Mouse (Mus musculus) MEL (cell line): ENCODE results near the gene Depp1.

Source experiments
- CTCF ChIP-seq, 3 experiments: IDR thresholded peaks in 2 of 3; conservative IDR thresholded peaks in 1 of 3; 2 replicates each; pipeline ENCODE4 v1.5.1; 2011 to 2012; ENCODE audit warnings: low read length in 3 of 3, low read depth in 2 of 3, mild to moderate bottlenecking in 2 of 3, improper control_type of control experiment in 1 of 3, inconsistent platforms in 1 of 3, mixed read lengths in 1 of 3, moderate library complexity in 1 of 3; ENCODE audit not compliant: control insufficient read depth in 1 of 3, insufficient read depth in 1 of 3, poor library complexity in 1 of 3, severe bottlenecking in 1 of 3
- EP300 ChIP-seq, 2 experiments: IDR thresholded peaks; 2 replicates each; pipeline ENCODE4 v1.6.1; 2011; ENCODE audit warnings: improper control_type of control experiment in 2 of 2, low read length in 2 of 2, low read depth in 1 of 2, mild to moderate bottlenecking in 1 of 2
- MAFK ChIP-seq: IDR thresholded peaks from 2 replicates; pipeline ENCODE4 v1.6.1; 2011; ENCODE audit warnings: low read depth, mild to moderate bottlenecking, low read length, improper control_type of control experiment, borderline replicate concordance
- MAX ChIP-seq: IDR thresholded peaks from 2 replicates; pipeline ENCODE4 v1.6.1; 2011; ENCODE audit warnings: low read length, improper control_type of control experiment
- MYC ChIP-seq: IDR thresholded peaks from 2 replicates; pipeline ENCODE4 v1.6.1; 2011; ENCODE audit warnings: low read depth, mild to moderate bottlenecking, low read length, improper control_type of control experiment, moderate library complexity
- POLR2AphosphoS2 ChIP-seq: IDR thresholded peaks from 2 replicates; pipeline ENCODE4 v1.6.1; 2011; ENCODE audit warnings: low read length, improper control_type of control experiment
- RCOR1 ChIP-seq: IDR thresholded peaks from 2 replicates; pipeline ENCODE4 v1.6.1; 2012; ENCODE audit warnings: low read depth, mild to moderate bottlenecking, inconsistent platforms, low read length, improper control_type of control experiment
- USF1 ChIP-seq: IDR thresholded peaks from 2 replicates; pipeline ENCODE4 v1.6.1; 2014; ENCODE audit warnings: low read depth, mild to moderate bottlenecking, inconsistent platforms, low read length, improper control_type of control experiment, moderate library complexity
- ZC3H11A ChIP-seq: IDR thresholded peaks from 2 replicates; pipeline ENCODE4 v1.6.1; 2012; ENCODE audit warnings: low read depth, mild to moderate bottlenecking, inconsistent platforms, low read length, improper control_type of control experiment

DNA sequence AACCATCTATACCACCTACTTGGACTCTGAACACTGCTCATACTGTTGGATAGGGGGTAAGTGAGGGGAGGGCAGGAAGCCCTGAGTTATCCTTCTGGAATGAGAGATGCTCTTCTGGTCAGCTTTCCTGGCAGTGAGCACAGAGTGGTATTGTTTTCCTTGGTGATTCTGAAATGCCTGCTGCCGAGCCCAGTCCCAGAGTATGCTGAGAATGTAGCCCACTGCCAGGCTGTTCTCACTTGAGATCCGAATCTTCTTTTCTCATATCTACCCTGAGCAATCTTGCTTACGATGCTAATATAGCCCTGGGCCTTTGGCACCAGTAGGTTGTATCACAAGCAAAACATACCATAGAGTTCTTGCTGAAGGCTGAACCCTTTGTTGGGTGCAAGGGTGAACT lies 43.9 kb downstream of the Depp1 start:
- no peak for TF ChIP-seq ZC3H11A
- TF ChIP-seq RCOR1, result no peak
- TF ChIP-seq MYC, result no peak
- no peak for TF ChIP-seq USF1
- no peak for TF ChIP-seq MAFK
- no peak for TF ChIP-seq CTCF (IDR thresholded peaks at IDR 0.05 in 2 of 3, conservative IDR thresholded peaks at IDR 0.05 in 1 of 3; ENCODE audit: control insufficient read depth in 1 of 3, insufficient read depth in 1 of 3, low read depth in 2 of 3, low read length in 3 of 3, poor library complexity in 1 of 3, severe bottlenecking in 1 of 3)
- no peak for TF ChIP-seq POLR2AphosphoS2
- TF ChIP-seq EP300 (IDR thresholded peaks at IDR 0.05; ENCODE audit: low read depth in 1 of 2, low read length in 2 of 2), result no peak
- TF ChIP-seq MAX, result no peak
